Mouse (Mus musculus): ENCODE measurements around the gene Mpig6b.

DNA sequence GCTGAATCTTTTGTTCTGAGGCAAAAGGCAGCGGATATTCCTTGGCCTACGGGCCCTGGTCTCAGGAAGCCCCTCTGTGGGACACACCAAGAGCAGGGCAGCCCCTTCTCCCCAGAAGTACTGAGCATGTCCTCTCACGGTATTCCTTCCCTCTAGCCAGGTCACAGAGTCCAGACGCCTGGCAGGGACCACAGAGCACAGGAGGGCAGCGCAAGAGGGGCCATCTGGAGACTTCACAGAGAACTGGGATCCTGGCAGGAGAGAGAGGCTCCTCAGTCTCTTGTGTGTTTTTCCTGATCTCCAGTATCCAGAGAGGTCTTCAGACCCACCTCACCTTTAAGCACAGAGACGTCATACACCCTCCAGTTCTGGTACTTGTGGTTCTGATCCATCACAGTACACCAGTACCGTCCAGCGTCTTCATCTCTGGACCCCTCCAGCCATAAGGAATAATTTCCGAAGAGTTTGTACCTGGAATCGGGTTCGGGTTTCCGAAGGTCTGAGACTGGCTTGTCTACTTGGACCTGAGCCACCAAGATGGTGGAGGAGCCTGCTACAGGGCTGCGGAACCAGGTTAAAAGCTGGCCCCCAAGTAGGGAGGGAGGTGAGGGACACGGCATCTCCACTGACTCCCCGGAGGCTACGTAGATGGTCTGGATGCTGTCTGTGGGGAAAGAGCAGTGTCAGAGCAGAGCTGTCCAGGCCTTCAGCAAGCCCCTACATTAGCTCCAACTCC is 17.0 kb upstream of the Mpig6b start:
- TF ChIP-seq CTCF (IDR thresholded peaks at IDR 0.05; ENCODE audit: low read depth, low read length) (no peak), POLR2A (IDR thresholded peaks at IDR 0.05; ENCODE audit: extremely low read depth, insufficient read depth, low read length) (no peak)
